Mouse (Mus musculus) lung, adult 18-20 months (tissue): ENCODE data around the gene Hoxb6.
A peak's percentile ranks its signal among the peaks of the same experiment; 100 is the strongest.

Experiments used
- DNase-seq, 2 experiments: peaks; one replicate each; pipeline ENCODE4 v3.0.0; 2022; ENCODE audit warnings: mixed read lengths in 2 of 2

Gene Hoxb6

DNA sequence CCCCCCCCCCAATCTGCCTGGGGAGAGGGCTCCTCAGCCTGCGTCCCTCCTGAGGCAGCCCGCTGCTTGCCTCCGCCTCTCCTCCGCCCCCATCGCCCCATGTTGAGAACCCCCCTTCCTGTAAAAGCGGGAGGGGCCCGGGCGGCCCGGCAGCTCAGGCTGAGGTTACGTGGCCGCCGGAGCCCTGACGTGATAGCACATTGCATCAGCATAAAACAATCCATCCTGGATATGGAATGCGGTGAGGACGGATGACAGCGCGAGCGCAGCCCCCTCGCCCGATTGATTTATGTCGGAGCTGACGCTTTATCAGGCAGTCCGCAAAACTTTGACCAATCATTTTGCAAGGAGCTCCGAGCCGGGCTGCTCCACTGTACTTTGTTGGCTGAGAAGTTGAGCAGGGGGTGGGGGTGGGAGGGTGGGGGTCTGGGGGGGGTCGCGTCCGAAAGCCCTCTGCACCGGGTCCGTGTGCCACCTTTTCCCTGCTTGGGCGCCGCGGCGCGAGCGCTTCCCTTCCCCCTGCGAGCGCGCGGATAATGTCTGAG is 21.2 kb upstream of the Hoxb6 start, which contains the start of gene Hoxb9:
Gene Hoxb9, plus strand, starts transcription at position 462 of the 545 bp plus-strand sequence.
- DNase-seq, result no peak

- DNase-seq, result no peak
Measured at GRCm38 (mm10) chr11:96271541-96272011, 20.7 kb upstream of the Hoxb6 start.

- DNase-seq, result no peak
Measured at GRCm38 (mm10) chr11:96272024-96272921, 20.0 kb upstream of the Hoxb6 start.

GRCm38 (mm10) chr11:96274428-96274827 is 17.8 kb upstream of the Hoxb6 start:
- DNase-seq, result no peak

DNA sequence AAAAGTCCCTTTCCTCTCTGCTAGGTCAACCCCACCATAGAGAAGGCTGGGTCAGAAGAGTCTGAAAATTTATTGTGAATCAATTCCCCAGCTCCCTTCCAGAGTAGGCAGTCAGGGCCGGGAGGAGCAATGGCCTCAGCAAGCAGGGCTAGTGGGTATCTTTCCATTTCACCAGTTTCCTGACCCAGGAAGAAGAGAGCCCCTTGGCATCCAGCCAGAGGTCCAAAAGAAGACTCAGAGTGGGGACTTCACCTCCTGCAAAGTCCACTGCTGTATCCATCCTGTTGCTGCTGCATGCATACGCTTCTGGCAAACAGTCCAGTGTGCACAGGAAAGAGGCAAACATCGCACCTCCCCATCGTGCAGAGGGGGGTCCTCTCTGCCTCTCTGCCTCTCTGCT is 16.4 kb upstream of the Hoxb6 start:
- no peak for DNase-seq

- DNase-seq, result no peak
Measured at GRCm38 (mm10) chr11:96277151-96278044, 14.9 kb upstream of the Hoxb6 start.

- DNase-seq, result no peak
Measured at GRCm38 (mm10) chr11:96278324-96278723, 14.0 kb upstream of the Hoxb6 start.

DNA sequence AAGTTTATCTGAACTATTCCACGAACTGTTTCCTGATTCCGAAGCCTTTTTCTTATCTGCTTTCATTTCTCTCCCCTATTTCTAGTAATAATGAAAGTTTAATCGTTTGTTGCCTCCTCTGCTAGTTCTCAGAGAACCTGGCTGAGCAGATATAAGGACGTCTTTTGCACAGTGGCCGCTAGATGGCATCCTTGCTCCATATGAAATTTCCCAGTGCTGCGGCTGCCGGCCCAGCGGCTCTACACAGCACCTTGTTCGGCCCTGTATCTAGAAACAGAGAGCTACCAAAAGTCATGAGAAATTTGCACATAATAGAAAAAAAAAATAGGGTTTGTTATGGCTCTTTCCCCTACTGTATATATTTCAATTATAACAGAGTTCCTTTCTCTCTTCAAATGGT is 13.5 kb upstream of the Hoxb6 start:
- DNase-seq, result peak; percentile 78 to 83

- no peak for DNase-seq
Measured at GRCm38 (mm10) chr11:96279421-96280233, 12.6 kb upstream of the Hoxb6 start.

- DNase-seq, result no peak
Measured at GRCm38 (mm10) chr11:96280399-96281378, 11.6 kb upstream of the Hoxb6 start.

DNA sequence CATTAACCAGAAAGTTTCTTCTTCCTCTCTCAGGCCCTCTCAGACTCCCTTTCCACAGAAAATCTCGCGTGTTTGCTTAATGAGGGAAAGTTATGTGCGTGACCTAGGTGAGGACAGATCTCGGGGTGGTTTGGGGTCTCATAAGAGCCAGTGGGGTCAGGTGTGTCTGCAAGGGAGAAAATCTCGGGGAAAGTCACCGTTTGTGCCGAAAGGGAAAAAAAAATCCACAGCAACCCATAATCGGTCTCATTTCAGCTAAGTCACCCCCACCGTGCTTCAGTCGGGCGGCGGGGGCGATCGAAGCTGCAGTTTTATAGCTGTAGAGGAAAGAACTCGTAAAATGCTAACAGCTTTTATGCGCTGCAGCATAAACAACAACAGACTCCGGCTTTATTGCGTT is 10.9 kb upstream of the Hoxb6 start:
- no peak for DNase-seq

- DNase-seq, result no peak
Measured at GRCm38 (mm10) chr11:96281855-96282570, 10.3 kb upstream of the Hoxb6 start, which contains the start of gene Hoxb8. Hoxb8 (plus strand) TSS chr11:96281905.

GRCm38 (mm10) chr11:96282795-96283430 is 9.4 kb upstream of the Hoxb6 start:
- DNase-seq, result no peak

GRCm38 (mm10) chr11:96284041-96284749 is 8.1 kb upstream of the Hoxb6 start:
- DNase-seq, result peak in 1 of 2 experiments; percentile 35

DNA sequence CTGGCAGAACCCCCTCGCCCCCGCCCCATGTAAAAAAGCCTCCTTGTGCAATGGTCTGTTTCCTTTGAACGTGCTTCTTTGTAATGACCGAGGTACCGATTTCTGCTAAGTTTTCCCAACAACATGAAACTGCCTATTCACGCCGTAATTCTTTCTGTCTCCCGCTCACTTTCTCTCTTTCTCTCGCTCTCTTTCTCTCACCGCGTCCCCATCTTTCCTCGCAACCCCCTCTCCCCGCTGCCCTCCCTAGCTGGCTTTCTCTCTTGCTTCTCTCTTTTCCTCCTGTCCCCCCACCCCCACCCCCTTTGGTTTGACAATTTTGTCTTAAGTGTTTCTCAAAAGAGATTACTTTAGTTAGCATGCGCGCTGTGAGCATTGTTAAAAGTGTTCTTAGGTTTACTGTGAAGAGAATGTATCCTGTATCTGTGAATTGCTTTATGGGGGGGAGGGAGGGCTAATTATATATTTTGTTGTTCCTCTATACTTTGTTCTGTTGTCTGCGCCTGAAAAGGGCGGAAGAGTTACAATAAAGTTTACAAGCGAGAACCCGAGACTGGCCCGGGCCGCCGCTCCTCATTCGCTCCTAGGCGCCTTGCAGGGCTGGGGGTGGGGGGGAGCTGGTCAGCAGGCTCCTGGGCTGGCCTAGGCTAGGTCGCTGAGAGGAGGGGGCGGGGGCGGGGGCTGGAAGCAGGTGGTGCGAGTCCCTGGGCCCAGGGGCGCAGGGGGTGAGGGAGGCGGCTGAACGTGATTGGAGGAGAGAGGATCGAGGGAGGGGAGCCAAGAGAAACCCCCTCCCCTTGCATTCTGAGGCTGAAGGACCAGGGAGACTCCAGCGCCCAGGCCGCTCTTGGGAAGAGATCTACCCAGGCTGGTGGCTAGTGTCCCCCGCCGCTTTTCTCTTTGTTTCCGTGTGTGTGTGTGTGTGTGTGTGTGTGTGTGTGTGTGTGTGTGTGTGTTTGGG is 7.2 kb upstream of the Hoxb6 start:
- no peak for DNase-seq

GRCm38 (mm10) chr11:96285771-96286738 is 6.2 kb upstream of the Hoxb6 start, which contains the start of gene Hoxb7:
Hoxb7 (plus strand) TSS chr11:96286623.
- peak in 1 of 2 experiments; percentile 37 for DNase-seq
